Comparison of ENCODE assay signal across 10 mouse cellular contexts in the genomic region with DNA sequence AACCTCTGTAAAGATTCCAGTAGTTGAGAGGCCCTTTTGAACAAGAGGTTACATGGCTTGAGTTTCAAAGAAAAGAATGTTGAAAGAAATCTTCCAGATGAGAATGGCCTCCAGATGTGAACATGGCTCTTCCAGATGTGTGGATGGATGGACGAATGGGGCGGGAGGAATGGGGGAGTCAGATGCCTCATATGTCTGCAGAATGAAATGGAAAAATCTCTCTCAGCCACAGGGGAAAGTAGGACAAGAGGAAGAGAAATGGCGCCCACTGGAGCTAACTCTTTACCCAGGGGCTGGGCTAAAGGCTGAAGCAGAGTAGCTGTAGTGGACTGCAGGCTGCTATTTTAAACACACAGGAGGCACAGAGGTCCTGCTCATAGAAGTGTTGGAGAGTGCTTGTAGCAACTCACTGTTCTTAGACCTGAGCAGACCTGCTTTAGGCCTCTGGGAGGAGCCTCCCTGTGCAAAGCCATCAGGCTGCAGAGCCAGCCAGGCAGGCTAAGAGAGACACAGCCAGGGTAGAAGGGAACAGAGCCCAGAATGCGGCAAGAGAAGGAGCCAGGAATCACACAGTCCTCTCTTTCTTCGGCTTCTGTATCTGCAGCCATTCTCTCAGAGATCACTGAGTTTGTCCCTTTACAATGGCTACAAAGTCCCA. TPM values are rescaled to one million over a fixed set of nuclear protein-coding genes. Genes with fewer than 3 reads are reported as not detected.
A peak's percentile ranks its signal among the peaks of the same experiment; 100 is the strongest.
DNase-seq lines count a peak whose midpoint lies in the region; ATAC-seq and TF ChIP-seq lines count a peak whose summit lies in the region.
"Had no signal": no experiment of that assay in that cellular context is flagged by ENCODE, and none has a peak within 500 bp of the region (broad histone marks: within the 10 kb centered on the region; RNA-seq: fewer than 3 reads in every experiment).

No protein-coding gene starts in this region.

- no peaks in the 10 kb centered on the region for H3K36me3 ChIP-seq in intestine, embryonic 15.5 days
- H3K36me3 ChIP-seq in neural tube, embryonic 11.5 days (ENCODE audit: control insufficient read depth, insufficient read depth, low read length), result no peaks in the 10 kb centered on the region

- no peaks in the 10 kb centered on the region for H3K27me3 ChIP-seq in intestine, embryonic 15.5 days (replicated peaks)
- H3K27me3 ChIP-seq in neural tube, embryonic 11.5 days (ENCODE audit: control insufficient read depth, insufficient read depth, low read length), result no peaks in the 10 kb centered on the region

- H3K9ac ChIP-seq in intestine, embryonic 15.5 days, result no peak overlapping the region
- no peak overlapping the region for H3K9ac ChIP-seq in neural tube, embryonic 11.5 days (ENCODE audit: low read length)

- no peaks in the 10 kb centered on the region for H3K9me3 ChIP-seq in intestine, embryonic 15.5 days
- H3K9me3 ChIP-seq in neural tube, embryonic 11.5 days (ENCODE audit: control insufficient read depth, low read length), result no peaks in the 10 kb centered on the region

- DNase-seq in layer of hippocampus, adult 2 months (ENCODE audit: low spot score in 2 of 2), result no peak
- DNase-seq in layer of hippocampus, postnatal 36 days, result no peak
- DNase-seq in gastrocnemius, postnatal 14 days, result peak; percentile 65
- DNase-seq in neural tube, embryonic 11.5 days (ENCODE audit: low spot score), result peak; percentile 26
- no peak for DNase-seq in layer of hippocampus, adult 11-12 months (ENCODE audit: low spot score)
- no peak for DNase-seq in adrenal gland, postnatal 25 days
- DNase-seq in cerebellum, adult 9-11 months, result no peak

- ATAC-seq in intestine, embryonic 15.5 days, result peak; percentile 42; the same call in 1 of the 2 replicates
- no peak for ATAC-seq in neural tube, embryonic 11.5 days (ENCODE audit: insufficient read depth, low FRiP score, low TSS enrichment)

- 63% methylated on average over 5 of the region's 5 CpGs for WGBS in intestine, embryonic 15.5 days
- 45% methylated on average over 5 of the region's 5 CpGs for WGBS in neural tube, embryonic 11.5 days

- peak overlapping the region; percentile 23; the same call in 1 of the 2 replicates for H3K27ac ChIP-seq in layer of hippocampus, adult 2 months
- peak overlapping the region; percentile 13; the same call in 1 of the 2 replicates for H3K27ac ChIP-seq in intestine, embryonic 15.5 days
- H3K27ac ChIP-seq in neural tube, embryonic 11.5 days (ENCODE audit: low read depth, low read length), result peak overlapping the region; percentile 24

- H3K4me3 ChIP-seq in layer of hippocampus, adult 2 months, result no peak overlapping the region
- no peak overlapping the region for H3K4me3 ChIP-seq in intestine, embryonic 15.5 days (replicated peaks)
- H3K4me3 ChIP-seq in neural tube, embryonic 11.5 days (ENCODE audit: low read depth, low read length), result no peak overlapping the region

- intact Hi-C loops in gastrocnemius, postnatal 14 days (cut with DNase I; ENCODE audit: low total_unique reads), result no loop called here

- H3K4me2 ChIP-seq in intestine, embryonic 15.5 days (replicated peaks), result no peak overlapping the region
- no peak overlapping the region for H3K4me2 ChIP-seq in neural tube, embryonic 11.5 days (ENCODE audit: low read depth)

- TF ChIP-seq CTCF in layer of hippocampus, adult 2 months (conservative IDR thresholded peaks at IDR 0.05), result no peak

- peaks cover 14% of the 10 kb centered on the region; the same call in 1 of the 2 replicates for H3K4me1 ChIP-seq in intestine, embryonic 15.5 days (replicated peaks)
- peaks cover 12% of the 10 kb centered on the region; the same call in 1 of the 2 replicates for H3K4me1 ChIP-seq in neural tube, embryonic 11.5 days (ENCODE audit: control insufficient read depth, insufficient read depth, low read length)

RNA-seq across cellular contexts. Expression of gene Pbp2, which starts 23.9 kb away (rescaled TPM):
- under 1 TPM in 1 of 2 experiments, not detected in 1; 0.27 TPM for total RNA-seq in layer of hippocampus, adult 2 months (2021)
- not detected for total RNA-seq in layer of hippocampus, postnatal 36 days (2021)
- total RNA-seq in gastrocnemius, postnatal 14 days (2021), result not detected
- polyA plus RNA-seq in intestine, embryonic 15.5 days (2015; fragmentation: Nextera tagmentation; extraction: Ambion mirVana), result 0.25 TPM in 1 of 2 replicates, not detected in the other
- polyA plus RNA-seq in neural tube, embryonic 11.5 days (2014; fragmentation: Nextera tagmentation; extraction: Ambion mirVana), result not detected in 2 replicates
- not detected in 2 replicates for total RNA-seq in adrenal gland, postnatal 25 days (2021)
- total RNA-seq: MEL had no signal
- polyA plus RNA-seq: large intestine, adult 2 months had no signal

RNA-seq across cellular contexts. Expression of gene Emp1, which starts 28.2 kb away (rescaled TPM):
- 1 to 10 TPM; 2.0 to 2.8 TPM for total RNA-seq in layer of hippocampus, adult 2 months (2021)
- total RNA-seq in layer of hippocampus, postnatal 36 days (2021), result 1 to 10 TPM; 2.1 to 2.5 TPM
- 100 to 1,000 TPM in 1 of 2 experiments, 10 to 100 TPM in 1; 83.9 to 105 TPM for total RNA-seq in gastrocnemius, postnatal 14 days (2021)
- polyA plus RNA-seq in intestine, embryonic 15.5 days (2015; fragmentation: Nextera tagmentation; extraction: Ambion mirVana), result 45.7 and 49.4 TPM in 2 replicates
- polyA plus RNA-seq in neural tube, embryonic 11.5 days (2014; fragmentation: Nextera tagmentation; extraction: Ambion mirVana), result 3.3 and 4.1 TPM in 2 replicates
- total RNA-seq in adrenal gland, postnatal 25 days (2021), result 29.8 and 31.3 TPM in 2 replicates
- total RNA-seq: MEL had no signal

Comparison
In these comparisons a context has a peak if more than half of its experiments do, and no peak if none do; other contexts are left out.
1. DNase-seq: peak in gastrocnemius, postnatal 14 days (single experiment) and neural tube, embryonic 11.5 days (single experiment); none in layer of hippocampus, adult 2 months (0 of 2), layer of hippocampus, postnatal 36 days (0 of 2), layer of hippocampus, adult 11-12 months (single experiment), adrenal gland, postnatal 25 days (single experiment) and cerebellum, adult 9-11 months (single experiment).
2. Peak in every context shown above with its lines, with median percentiles within 50 percentile points of each other: H3K27ac ChIP-seq.